Mouse (Mus musculus): ENCODE results near the gene Arl4d.

DNA sequence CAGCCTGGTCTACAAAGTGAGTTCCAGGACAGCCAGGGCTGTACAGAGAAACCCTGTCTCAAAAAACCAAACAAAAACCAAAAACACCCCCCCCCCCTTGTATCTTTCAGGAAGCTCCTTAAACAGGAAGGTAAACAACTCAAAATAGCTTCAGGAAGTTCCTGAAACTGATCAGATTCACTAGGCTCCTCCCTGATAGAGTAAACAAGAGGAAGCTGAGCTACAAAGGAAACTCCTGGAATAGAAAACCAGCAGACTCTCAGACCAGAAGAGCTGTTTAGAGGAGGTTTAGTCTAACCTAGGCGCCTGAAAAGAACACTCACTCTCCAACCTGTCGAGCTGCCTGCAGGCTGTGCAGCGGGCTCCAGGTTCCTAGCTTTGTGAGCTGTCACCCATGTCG is 25.6 kb upstream of the Arl4d start:
- TF ChIP-seq CTCF (IDR thresholded peaks at IDR 0.05; ENCODE audit: low read depth): no peak
- no peak for TF ChIP-seq EP300 (IDR thresholded peaks at IDR 0.05; ENCODE audit: low read depth)
